Mouse (Mus musculus): Measurements from ENCODE around the gene Herpud1.

- no peak for TF ChIP-seq POLR2A (IDR thresholded peaks at IDR 0.05; ENCODE audit: extremely low read depth, insufficient read depth, low read length)
- no peak for TF ChIP-seq CTCF (IDR thresholded peaks at IDR 0.05; ENCODE audit: extremely low read depth, insufficient read depth, low read length)
Observed at GRCm38 (mm10) chr8:94376176-94376575, 10.1 kb upstream of the Herpud1 start.
